Mouse (Mus musculus) kidney, embryonic 16.5 days (tissue): ENCODE measurements around the gene 2210408I21Rik. TPM values are rescaled to one million over a fixed set of nuclear protein-coding genes. Genes with fewer than 3 reads are reported as not detected.

Experiments used
- ATAC-seq: fragments of 200-750 bp; cut with Nextera tagmentation; 2 replicates; pipeline ENCODE4 v1.8.0; 2017; ENCODE audit warnings: moderate TSS enrichment; ENCODE audit not compliant: low FRiP score, low TSS enrichment
- H3K27ac ChIP-seq: fragments of 300-500 bp; sonication (generic); 2 replicates; pipeline ENCODE4 v1.5.1; 2014; ENCODE audit warnings: low read length
- H3K27me3 ChIP-seq: fragments of 300-500 bp; sonication (generic); 2 replicates; pipeline ENCODE4 v1.6.1; 2014; ENCODE audit warnings: low read length, control low read depth, mixed read lengths; ENCODE audit not compliant: insufficient read depth
- H3K36me3 ChIP-seq: fragments of 300-500 bp; sonication (generic); 2 replicates; pipeline ENCODE4 v1.6.1; 2014; ENCODE audit warnings: low read length, control low read depth, mixed read lengths; ENCODE audit not compliant: insufficient read depth
- H3K4me1 ChIP-seq: fragments of 300-500 bp; sonication (generic); 2 replicates; pipeline ENCODE4 v1.6.1; 2014; ENCODE audit warnings: low read length, control low read depth, mixed read lengths; ENCODE audit not compliant: insufficient read depth
- H3K4me2 ChIP-seq: fragments of 300-500 bp; sonication (generic); replicated peaks from 2 replicates; pipeline ENCODE4 v1.6.1; 2014; ENCODE audit warnings: low read depth, low read length
- H3K4me3 ChIP-seq: fragments of 300-500 bp; sonication (generic); 2 replicates; pipeline ENCODE4 v1.5.1; 2014; ENCODE audit warnings: mild to moderate bottlenecking, low read length
- H3K9ac ChIP-seq: fragments of 300-500 bp; sonication (generic); replicated peaks from 2 replicates; pipeline ENCODE4 v1.6.1; 2014; ENCODE audit warnings: low read length
- H3K9me3 ChIP-seq: fragments of 300-500 bp; sonication (generic); 2 replicates; pipeline ENCODE4 v1.6.1; 2016; ENCODE audit warnings: low read length, control low read depth
- WGBS: fragments of 180-500 bp; shearing (Covaris S2); extraction: QIAGEN DNeasy Blood & Tissue Kit; methylation state at CpG from one replicate; pipeline ENCODE4 v1.1.7; 2014; 5-methylcytosine and 5-hydroxymethylcytosine counted together
- polyA plus RNA-seq: library from polyadenylated mRNA; unstranded; fragments of >200 nt; fragmentation: Nextera tagmentation; extraction: Ambion mirVana; gene quantifications from 2 replicates; pipeline ENCODE4 v1.2.1, GENCODE M21; 2015

Gene 2210408I21Rik
- polyA plus RNA-seq, 1 experiment from 2014 or later = 9.4 TPM

- no peak overlapping the region for H3K4me2 ChIP-seq
- 11% methylated on average over 7 of the region's 7 CpGs for WGBS
- H3K9ac ChIP-seq = no peak overlapping the region
- peak; percentile 88 for ATAC-seq
- no peak overlapping the region for H3K4me3 ChIP-seq
- H3K4me1 ChIP-seq = peaks cover 5% of the 10 kb centered on the region; the same call in 1 of the 2 replicates
- no peaks in the 10 kb centered on the region for H3K27me3 ChIP-seq
- no peaks in the 10 kb centered on the region for H3K9me3 ChIP-seq
- H3K36me3 ChIP-seq = no peaks in the 10 kb centered on the region
- no peak overlapping the region for H3K27ac ChIP-seq
Observed at GRCm38 (mm10) chr13:77263400-77264179, 128.2 kb downstream of the 2210408I21Rik start.

GRCm38 (mm10) chr13:77264481-77264880 is 129.1 kb downstream of the 2210408I21Rik start:
- 43% methylated on average over 1 of the region's 1 CpGs for WGBS
- no peak for ATAC-seq
- no peak overlapping the region for H3K9ac ChIP-seq

GRCm38 (mm10) chr13:77275172-77275747 is 139.9 kb downstream of the 2210408I21Rik start:
- H3K9ac ChIP-seq = no peak overlapping the region
- H3K36me3 ChIP-seq = no peaks in the 10 kb centered on the region
- H3K27ac ChIP-seq = no peak overlapping the region
- 0 out of 2 replicates have a peak, but pooled peaks cover 2% of the 10 kb centered on the region for H3K4me1 ChIP-seq
- 74% methylated on average over 3 of the region's 3 CpGs for WGBS
- H3K9me3 ChIP-seq = no peaks in the 10 kb centered on the region
- no peak for ATAC-seq
- H3K27me3 ChIP-seq = no peaks in the 10 kb centered on the region
- no peak overlapping the region for H3K4me3 ChIP-seq
- no peak overlapping the region for H3K4me2 ChIP-seq

More at GRCm38 (mm10) chr13:77264481-77264880, 129.1 kb downstream of the 2210408I21Rik start:
- Histone ChIP-seq H3K4me3 (no peak overlapping the region), H3K4me2 (no peak overlapping the region), H3K36me3 (no peaks in the 10 kb centered on the region), H3K9me3 (no peaks in the 10 kb centered on the region), H3K4me1 (peaks cover 5% of the 10 kb centered on the region; the same call in 1 of the 2 replicates), H3K27me3 (no peaks in the 10 kb centered on the region), H3K27ac (no peak overlapping the region)

GRCm38 (mm10) chr13:77278659-77279413 is 143.5 kb downstream of the 2210408I21Rik start:
- Histone ChIP-seq H3K27me3 (no peaks in the 10 kb centered on the region), H3K4me2 (no peak overlapping the region), H3K9ac (no peak overlapping the region), H3K9me3 (no peaks in the 10 kb centered on the region), H3K4me1 (0 out of 2 replicates have a peak, but pooled peaks cover 2% of the 10 kb centered on the region), H3K27ac (no peak overlapping the region), H3K4me3 (no peak overlapping the region), H3K36me3 (no peaks in the 10 kb centered on the region)
- ATAC-seq = peak; percentile 88
- WGBS = 46% methylated on average over 7 of the region's 7 CpGs

GRCm38 (mm10) chr13:77295519-77295918 is 160.2 kb downstream of the 2210408I21Rik start:
- no peak for ATAC-seq
- Histone ChIP-seq H3K9me3 (no peaks in the 10 kb centered on the region), H3K4me3 (no peak overlapping the region), H3K36me3 (no peaks in the 10 kb centered on the region), H3K27ac (no peak overlapping the region), H3K27me3 (no peaks in the 10 kb centered on the region), H3K4me1 (no peaks in the 10 kb centered on the region), H3K9ac (no peak overlapping the region), H3K4me2 (no peak overlapping the region)
- 81% methylated on average over 3 of the region's 3 CpGs for WGBS

- H3K4me3 ChIP-seq = no peak overlapping the region
- 58% methylated on average over 1 of the region's 1 CpGs for WGBS
- no peaks in the 10 kb centered on the region for H3K4me1 ChIP-seq
- no peak overlapping the region for H3K4me2 ChIP-seq
- H3K9ac ChIP-seq = no peak overlapping the region
- H3K36me3 ChIP-seq = no peaks in the 10 kb centered on the region
- H3K9me3 ChIP-seq = no peaks in the 10 kb centered on the region
- no peak for ATAC-seq
- no peak overlapping the region for H3K27ac ChIP-seq
- H3K27me3 ChIP-seq = no peaks in the 10 kb centered on the region
Observed at GRCm38 (mm10) chr13:77324101-77324500, 188.8 kb downstream of the 2210408I21Rik start.

GRCm38 (mm10) chr13:77326174-77326959 is 191.0 kb downstream of the 2210408I21Rik start:
- no peak overlapping the region for H3K27ac ChIP-seq
- H3K9me3 ChIP-seq = no peaks in the 10 kb centered on the region
- H3K9ac ChIP-seq = no peak overlapping the region
- H3K4me3 ChIP-seq = no peak overlapping the region
- WGBS = 59% methylated on average over 5 of the region's 5 CpGs
- H3K4me1 ChIP-seq = no peaks in the 10 kb centered on the region
- no peak overlapping the region for H3K4me2 ChIP-seq
- H3K36me3 ChIP-seq = no peaks in the 10 kb centered on the region
- no peak for ATAC-seq
- H3K27me3 ChIP-seq = no peaks in the 10 kb centered on the region

- no peaks in the 10 kb centered on the region for H3K9me3 ChIP-seq
- no peak overlapping the region for H3K4me3 ChIP-seq
- no peaks in the 10 kb centered on the region for H3K27me3 ChIP-seq
- H3K4me1 ChIP-seq = no peaks in the 10 kb centered on the region
- no peak for ATAC-seq
- no peak overlapping the region for H3K27ac ChIP-seq
- WGBS = 84% methylated on average over 2 of the region's 2 CpGs
- H3K4me2 ChIP-seq = no peak overlapping the region
- no peaks in the 10 kb centered on the region for H3K36me3 ChIP-seq
- H3K9ac ChIP-seq = no peak overlapping the region
Observed at GRCm38 (mm10) chr13:77342097-77342496, 206.8 kb downstream of the 2210408I21Rik start.

- WGBS = 88% methylated on average over 3 of the region's 3 CpGs
- Histone ChIP-seq H3K4me2 (no peak overlapping the region), H3K4me1 (no peaks in the 10 kb centered on the region), H3K4me3 (no peak overlapping the region), H3K36me3 (no peaks in the 10 kb centered on the region), H3K27ac (no peak overlapping the region), H3K9ac (no peak overlapping the region), H3K27me3 (no peaks in the 10 kb centered on the region), H3K9me3 (no peaks in the 10 kb centered on the region)
- ATAC-seq = no peak
Observed at GRCm38 (mm10) chr13:77385448-77385970, 250.2 kb downstream of the 2210408I21Rik start.
